Mouse (Mus musculus) midbrain, embryonic 10.5 days (tissue): ENCODE results near the gene Fam183b. TPM values are rescaled to one million over a fixed set of nuclear protein-coding genes. Genes with fewer than 3 reads are reported as not detected.
"Not testable (repeated sequence)": the region's sequence is repeated elsewhere in the genome, so short reads cannot be mapped to it uniquely, and the experiment has no call there.

Experiments
- DNase-seq: peaks from one replicate; pipeline ENCODE4 v3.0.0-alpha.2; 2017; ENCODE audit warnings: low spot score
- H3K27ac ChIP-seq: fragments of 300-500 bp; sonication (generic); replicated peaks from 2 replicates; pipeline ENCODE4 v1.5.1; 2016; ENCODE audit warnings: mild to moderate bottlenecking
- H3K27me3 ChIP-seq: fragments of 300-500 bp; sonication (generic); 2 replicates; pipeline ENCODE4 v1.6.1; 2016; ENCODE audit warnings: low read depth, mild to moderate bottlenecking; ENCODE audit not compliant: poor library complexity, severe bottlenecking
- H3K36me3 ChIP-seq: fragments of 300-500 bp; sonication (generic); 2 replicates; pipeline ENCODE4 v1.6.1; 2016; ENCODE audit warnings: mild to moderate bottlenecking, moderate library complexity
- H3K4me1 ChIP-seq: fragments of 300-500 bp; sonication (generic); 2 replicates; pipeline ENCODE4 v1.6.1; 2016
- H3K4me3 ChIP-seq: fragments of 300-500 bp; sonication (generic); 2 replicates; pipeline ENCODE4 v1.5.1; 2016; ENCODE audit warnings: mild to moderate bottlenecking, moderate library complexity
- H3K9me3 ChIP-seq: fragments of 300-500 bp; sonication (generic); replicated peaks from 2 replicates; pipeline ENCODE4 v1.6.1; 2016; ENCODE audit warnings: mild to moderate bottlenecking
- WGBS: fragments of 180-500 bp; shearing (Covaris S2); methylation state at CpG from one replicate; pipeline ENCODE4 v1.1.7; 2016; 5-methylcytosine and 5-hydroxymethylcytosine counted together
- polyA plus RNA-seq: library from polyadenylated mRNA; unstranded; fragments of >200 nt; fragmentation: Nextera tagmentation; extraction: Ambion mirVana; gene quantifications from 2 replicates; pipeline ENCODE4 v1.2.1, GENCODE M21; 2016

Fam183b gene
- polyA plus RNA-seq, 1 experiment from 2014 or later = 6.1 TPM

GRCm38 (mm10) chr11:58799747-58800146 lies 2.0 kb downstream of the Fam183b start:
- Histone ChIP-seq H3K4me3 (no peak overlapping the region), H3K4me1 (peaks cover 16% of the 10 kb centered on the region)
- WGBS = 84% methylated on average over 5 of the region's 5 CpGs

GRCm38 (mm10) chr11:58796850-58797249 lies 4.9 kb downstream of the Fam183b start:
- Histone ChIP-seq H3K4me3 (no peak overlapping the region), H3K27ac (no peak overlapping the region), H3K27me3 (no peaks in the 10 kb centered on the region), H3K36me3 (no peaks in the 10 kb centered on the region), H3K9me3 (no peaks in the 10 kb centered on the region), H3K4me1 (peaks cover 10% of the 10 kb centered on the region)
- no peak for DNase-seq
- WGBS = 80% methylated on average over 7 of the region's 7 CpGs

More at GRCm38 (mm10) chr11:58799747-58800146, 2.0 kb downstream of the Fam183b start:
- H3K36me3 ChIP-seq = no peaks in the 10 kb centered on the region
- H3K27ac ChIP-seq = no peak overlapping the region
- no peak for DNase-seq
- H3K9me3 ChIP-seq = no peaks in the 10 kb centered on the region
- H3K27me3 ChIP-seq = no peaks in the 10 kb centered on the region

- Histone ChIP-seq H3K36me3 (no peaks in the 10 kb centered on the region), H3K27ac (no peak overlapping the region), H3K9me3 (no peaks in the 10 kb centered on the region), H3K4me3 (no peak overlapping the region), H3K27me3 (no peaks in the 10 kb centered on the region), H3K4me1 (peaks cover under 1% of the 10 kb centered on the region; the same call in 1 of the 2 replicates)
- no peak for DNase-seq
- 76% methylated on average over 2 of the region's 2 CpGs for WGBS
These were observed 5.9 kb downstream of the Fam183b start for GRCm38 (mm10) chr11:58795856-58796255.

- H3K4me1 ChIP-seq = peaks cover 9% of the 10 kb centered on the region; the same call in 1 of the 2 replicates
These were observed 11.1 kb downstream of the Fam183b start for GRCm38 (mm10) chr11:58790646-58791045.

GRCm38 (mm10) chr11:58790053-58790452 lies 11.7 kb downstream of the Fam183b start:
- Histone ChIP-seq H3K27me3 (no peaks in the 10 kb centered on the region), H3K4me3 (no peak overlapping the region), H3K36me3 (no peaks in the 10 kb centered on the region), H3K9me3 (no peaks in the 10 kb centered on the region), H3K27ac (no peak overlapping the region), H3K4me1 (peaks cover 9% of the 10 kb centered on the region; the same call in 1 of the 2 replicates)
- DNase-seq = no peak
- 75% methylated on average over 2 of the region's 2 CpGs for WGBS

More at GRCm38 (mm10) chr11:58790646-58791045, 11.1 kb downstream of the Fam183b start:
- Histone ChIP-seq H3K27ac (no peak overlapping the region), H3K4me3 (no peak overlapping the region), H3K9me3 (no peaks in the 10 kb centered on the region), H3K27me3 (no peaks in the 10 kb centered on the region), H3K36me3 (no peaks in the 10 kb centered on the region)
- 89% methylated on average over 6 of the region's 6 CpGs for WGBS
- DNase-seq = no peak

GRCm38 (mm10) chr11:58789532-58789931 lies 12.2 kb downstream of the Fam183b start:
- H3K36me3 ChIP-seq = no peaks in the 10 kb centered on the region
- no peak overlapping the region for H3K27ac ChIP-seq
- DNase-seq = no peak
- H3K9me3 ChIP-seq = no peaks in the 10 kb centered on the region
- 31% methylated on average over 3 of the region's 3 CpGs for WGBS
- no peak overlapping the region for H3K4me3 ChIP-seq
- no peaks in the 10 kb centered on the region for H3K27me3 ChIP-seq
- peaks cover 9% of the 10 kb centered on the region; the same call in 1 of the 2 replicates for H3K4me1 ChIP-seq

- no peak for DNase-seq
- Histone ChIP-seq H3K36me3 (no peaks in the 10 kb centered on the region), H3K9me3 (no peaks in the 10 kb centered on the region), H3K4me3 (no peak overlapping the region), H3K4me1 (peaks cover 9% of the 10 kb centered on the region; the same call in 1 of the 2 replicates), H3K27ac (no peak overlapping the region), H3K27me3 (no peaks in the 10 kb centered on the region)
- WGBS = 86% methylated on average over 8 of the region's 8 CpGs
These were observed 13.4 kb downstream of the Fam183b start for GRCm38 (mm10) chr11:58788346-58788745.

- WGBS = 91% methylated on average over 10 of the region's 10 CpGs
- Histone ChIP-seq H3K36me3 (no peaks in the 10 kb centered on the region), H3K4me1 (peaks cover 9% of the 10 kb centered on the region; the same call in 1 of the 2 replicates), H3K27me3 (no peaks in the 10 kb centered on the region), H3K9me3 (no peaks in the 10 kb centered on the region), H3K4me3 (no peak overlapping the region), H3K27ac (no peak overlapping the region)
- DNase-seq = no peak
These were observed 14.1 kb downstream of the Fam183b start for GRCm38 (mm10) chr11:58787651-58788050.

- Histone ChIP-seq H3K4me3 (no peak overlapping the region), H3K27ac (no peak overlapping the region), H3K36me3 (no peaks in the 10 kb centered on the region), H3K27me3 (no peaks in the 10 kb centered on the region), H3K9me3 (no peaks in the 10 kb centered on the region), H3K4me1 (peaks cover under 1% of the 10 kb centered on the region; the same call in 1 of the 2 replicates)
- no peak for DNase-seq
- 80% methylated on average over 2 of the region's 2 CpGs for WGBS
These were observed 17.6 kb downstream of the Fam183b start for GRCm38 (mm10) chr11:58784182-58784581.

GRCm38 (mm10) chr11:58782480-58783089 lies 19.2 kb downstream of the Fam183b start, which contains the start of gene Olfr314:
Gene Olfr314 (plus strand): TSS chr11:58782952.
- H3K36me3 ChIP-seq = no peaks in the 10 kb centered on the region
- 84% methylated on average over 6 of the region's 6 CpGs for WGBS
- DNase-seq = no peak
- H3K27me3 ChIP-seq = no peaks in the 10 kb centered on the region
- no peaks in the 10 kb centered on the region for H3K9me3 ChIP-seq
- H3K4me1 ChIP-seq = no peaks in the 10 kb centered on the region
- no peak within 1 kb of the TSS for H3K4me3 ChIP-seq
- H3K27ac ChIP-seq = no peak within 1 kb of the TSS

GRCm38 (mm10) chr11:58772888-58773287 lies 28.9 kb downstream of the Fam183b start, which contains the start of gene Olfr315:
Gene Olfr315 (plus strand): TSS chr11:58773188.
- H3K27ac ChIP-seq = no peak within 1 kb of the TSS
- H3K4me3 ChIP-seq = no peak within 1 kb of the TSS
- H3K9me3 ChIP-seq = no peaks in the 10 kb centered on the region
- DNase-seq = no peak
- H3K4me1 ChIP-seq = no peaks in the 10 kb centered on the region
- H3K36me3 ChIP-seq = no peaks in the 10 kb centered on the region
- no peaks in the 10 kb centered on the region for H3K27me3 ChIP-seq

- no peak for DNase-seq
- no peaks in the 10 kb centered on the region for H3K9me3 ChIP-seq
- H3K4me1 ChIP-seq = no peaks in the 10 kb centered on the region
- no peaks in the 10 kb centered on the region for H3K36me3 ChIP-seq
- H3K27me3 ChIP-seq = no peaks in the 10 kb centered on the region
- no peak within 1 kb of the TSS for H3K4me3 ChIP-seq
- 96% methylated on average over 2 of the region's 2 CpGs for WGBS
- no peak within 1 kb of the TSS for H3K27ac ChIP-seq
These were observed 49.3 kb downstream of the Fam183b start, which contains the start of gene Olfr316 for GRCm38 (mm10) chr11:58752434-58752833. Gene Olfr316 (plus strand): TSS chr11:58752734.

- H3K9me3 ChIP-seq, H3K4me1 ChIP-seq, DNase-seq, H3K27ac ChIP-seq, H3K27me3 ChIP-seq, H3K36me3 ChIP-seq, H3K4me3 ChIP-seq: not testable (repeated sequence)
- WGBS = 72% methylated on average over 18 of the region's 18 CpGs
These were observed 50.7 kb downstream of the Fam183b start for GRCm38 (mm10) chr11:58751096-58751495.
